Mouse (Mus musculus) midbrain, embryonic 10.5 days (tissue): Measurements from ENCODE around the gene Hectd3. TPM values are rescaled to one million over a fixed set of nuclear protein-coding genes. Genes with fewer than 3 reads are reported as not detected.

Source experiments
- DNase-seq: peaks from one replicate; pipeline ENCODE4 v3.0.0-alpha.2; 2017; ENCODE audit warnings: low spot score
- H3K27ac ChIP-seq: fragments of 300-500 bp; sonication (generic); replicated peaks from 2 replicates; pipeline ENCODE4 v1.5.1; 2016; ENCODE audit warnings: mild to moderate bottlenecking
- H3K27me3 ChIP-seq: fragments of 300-500 bp; sonication (generic); 2 replicates; pipeline ENCODE4 v1.6.1; 2016; ENCODE audit warnings: low read depth, mild to moderate bottlenecking; ENCODE audit not compliant: poor library complexity, severe bottlenecking
- H3K36me3 ChIP-seq: fragments of 300-500 bp; sonication (generic); 2 replicates; pipeline ENCODE4 v1.6.1; 2016; ENCODE audit warnings: mild to moderate bottlenecking, moderate library complexity
- H3K4me1 ChIP-seq: fragments of 300-500 bp; sonication (generic); 2 replicates; pipeline ENCODE4 v1.6.1; 2016
- H3K4me3 ChIP-seq: fragments of 300-500 bp; sonication (generic); 2 replicates; pipeline ENCODE4 v1.5.1; 2016; ENCODE audit warnings: mild to moderate bottlenecking, moderate library complexity
- H3K9me3 ChIP-seq: fragments of 300-500 bp; sonication (generic); replicated peaks from 2 replicates; pipeline ENCODE4 v1.6.1; 2016; ENCODE audit warnings: mild to moderate bottlenecking
- WGBS: fragments of 180-500 bp; shearing (Covaris S2); methylation state at CpG from one replicate; pipeline ENCODE4 v1.1.7; 2016; 5-methylcytosine and 5-hydroxymethylcytosine counted together
- polyA plus RNA-seq: library from polyadenylated mRNA; unstranded; fragments of >200 nt; fragmentation: Nextera tagmentation; extraction: Ambion mirVana; gene quantifications from 2 replicates; pipeline ENCODE4 v1.2.1, GENCODE M21; 2016

Hectd3 gene
- polyA plus RNA-seq, 1 experiment from 2014 or later = 9.7 TPM

DNA sequence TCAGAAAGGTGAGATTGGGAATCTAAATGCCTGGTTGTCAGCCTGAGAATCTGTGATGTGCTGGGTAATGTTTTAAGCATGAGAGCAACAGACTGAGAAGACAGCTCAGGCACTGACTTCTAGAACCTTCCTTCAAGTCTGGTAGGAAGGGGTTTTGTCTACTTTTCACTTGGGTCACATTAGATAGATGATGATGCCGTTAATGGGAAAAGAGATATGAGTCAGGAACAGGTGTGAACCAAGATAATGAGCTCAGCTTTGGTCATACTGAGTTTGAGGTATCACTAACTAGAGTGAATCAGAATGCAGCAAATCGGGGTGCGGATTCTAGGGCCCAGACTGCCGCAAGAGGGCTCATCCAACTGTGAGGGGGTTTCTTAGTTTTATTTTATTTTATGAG lies 28.4 kb downstream of the Hectd3 start:
- no peak for DNase-seq
- Histone ChIP-seq H3K4me3 (no peak overlapping the region), H3K4me1 (peaks cover 14% of the 10 kb centered on the region), H3K27ac (no peak overlapping the region), H3K9me3 (no peaks in the 10 kb centered on the region), H3K36me3 (peaks cover 40% of the 10 kb centered on the region), H3K27me3 (no peaks in the 10 kb centered on the region)
- 96% methylated on average over 4 of the region's 4 CpGs for WGBS

DNA sequence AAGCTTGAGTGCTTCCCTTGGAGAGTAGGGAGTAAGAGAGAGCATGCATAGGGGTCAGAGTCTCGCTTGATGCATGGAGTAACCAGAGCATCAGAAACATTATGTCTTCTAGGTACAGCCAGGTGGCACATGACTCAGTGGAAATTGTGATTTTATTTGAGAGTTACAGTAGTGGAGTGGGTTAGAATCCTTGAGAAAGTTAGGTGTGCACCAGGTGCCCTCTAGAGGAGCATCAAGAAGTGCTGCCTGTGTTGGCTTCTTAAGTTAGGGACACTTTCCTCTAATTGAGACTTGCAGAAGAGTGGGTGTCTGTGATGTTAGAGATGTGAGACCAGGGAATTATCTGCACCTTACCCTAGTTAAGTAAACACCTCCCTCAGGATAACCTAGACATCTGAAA lies 36.0 kb downstream of the Hectd3 start:
- Histone ChIP-seq H3K27me3 (no peaks in the 10 kb centered on the region), H3K27ac (no peak overlapping the region), H3K9me3 (no peaks in the 10 kb centered on the region), H3K4me3 (no peak overlapping the region), H3K36me3 (peaks cover 53% of the 10 kb centered on the region), H3K4me1 (no peaks in the 10 kb centered on the region)
- no peak for DNase-seq
- WGBS = 97% methylated on average over 1 of the region's 1 CpGs

DNA sequence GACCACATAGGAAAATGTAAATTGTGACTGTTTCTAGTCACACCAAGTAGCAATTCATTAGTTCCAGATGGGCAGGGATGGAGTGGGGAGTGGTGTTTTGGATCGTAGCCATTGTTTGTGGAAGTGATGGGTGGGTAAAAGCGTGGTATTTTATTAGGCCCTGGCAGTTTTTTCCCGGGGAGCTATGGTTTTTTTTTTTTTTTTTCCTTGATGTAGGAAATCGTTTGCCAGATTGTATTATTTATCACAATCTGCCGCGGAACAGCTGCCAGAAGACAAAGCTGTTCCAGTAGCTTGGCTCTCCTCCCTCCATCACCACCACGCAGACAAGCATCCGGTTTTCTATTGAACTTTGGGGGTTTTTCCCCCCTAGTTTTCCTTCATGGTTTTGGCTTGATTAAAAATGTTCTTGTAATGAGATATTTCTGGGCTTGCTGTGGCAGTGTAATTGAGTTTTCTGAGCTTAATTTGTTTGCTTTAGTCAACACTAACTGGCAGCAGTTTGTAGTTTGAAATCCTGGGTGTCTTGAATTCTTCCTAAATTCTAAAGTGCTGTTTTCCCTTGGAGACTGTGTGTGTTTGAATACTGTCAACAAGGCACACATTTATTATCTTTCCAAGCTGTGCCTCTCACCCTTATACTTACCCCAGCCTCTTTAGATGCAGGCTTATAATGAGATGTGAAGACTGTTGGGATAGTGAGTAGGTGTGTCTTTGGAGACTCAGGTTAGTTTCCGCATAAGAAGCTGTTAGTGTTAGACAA lies 45.0 kb downstream of the Hectd3 start:
- Histone ChIP-seq H3K9me3 (no peaks in the 10 kb centered on the region), H3K27me3 (no peaks in the 10 kb centered on the region), H3K4me1 (peaks cover 28% of the 10 kb centered on the region), H3K36me3 (peaks cover 19% of the 10 kb centered on the region), H3K27ac (peak overlapping the region; percentile 55), H3K4me3 (no peak overlapping the region)
- no peak for DNase-seq
- 75% methylated on average over 9 of the region's 9 CpGs for WGBS

DNA sequence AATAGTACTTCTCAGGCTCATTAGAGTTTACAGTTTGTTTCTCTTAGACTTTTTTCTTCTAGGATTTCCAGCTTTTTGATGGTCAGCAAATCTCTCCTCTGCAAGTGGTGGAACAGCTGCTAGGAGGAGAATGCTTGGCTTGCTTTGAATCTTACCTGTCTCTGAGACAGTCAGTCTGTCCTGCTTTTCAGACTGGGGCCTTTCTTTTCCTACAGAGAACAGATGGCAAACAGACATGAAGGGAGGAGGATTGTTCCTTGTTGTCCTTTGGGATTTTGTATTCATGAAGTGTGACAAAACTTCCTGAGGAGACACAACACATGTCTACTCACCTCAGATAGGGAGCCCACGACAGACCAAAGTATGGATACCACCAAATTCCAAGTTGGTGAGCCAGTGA lies 45.7 kb downstream of the Hectd3 start:
- DNase-seq = no peak
- Histone ChIP-seq H3K27ac (peak overlapping the region; percentile 53; the same call in 1 of the 2 replicates), H3K4me3 (no peak overlapping the region)

DNA sequence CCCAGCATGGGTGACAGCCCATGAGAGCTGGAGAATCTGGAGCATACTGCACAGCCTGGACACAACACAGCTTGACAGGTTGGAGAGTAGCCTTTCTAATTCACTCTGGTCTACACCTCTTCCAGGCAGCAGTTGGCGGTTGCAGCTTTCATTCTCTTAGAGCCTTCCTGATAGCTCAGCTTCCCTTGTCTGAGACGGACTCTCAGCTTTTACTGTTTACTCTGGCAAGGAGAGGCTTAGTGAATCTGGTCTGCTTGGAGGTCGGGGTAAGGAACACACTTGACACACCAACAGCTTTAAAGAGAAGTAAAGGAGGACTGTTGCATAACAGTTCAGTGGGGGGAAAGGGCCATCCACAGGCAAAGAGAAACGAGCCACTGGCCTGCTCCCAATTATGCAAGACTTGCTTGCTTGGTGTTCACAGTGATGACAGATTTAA lies 46.2 kb downstream of the Hectd3 start:
- no peak for DNase-seq
- WGBS = 60% methylated on average over 4 of the region's 4 CpGs
- Histone ChIP-seq H3K27me3 (no peaks in the 10 kb centered on the region), H3K4me1 (peaks cover 28% of the 10 kb centered on the region), H3K27ac (peak overlapping the region; percentile 46; the same call in 1 of the 2 replicates), H3K4me3 (no peak overlapping the region), H3K9me3 (no peaks in the 10 kb centered on the region), H3K36me3 (peaks cover 26% of the 10 kb centered on the region; the same call in 1 of the 2 replicates)

More for the DNA sequence above, 45.7 kb downstream of the Hectd3 start:
- 71% methylated on average over 1 of the region's 1 CpGs for WGBS
- Histone ChIP-seq H3K27me3 (no peaks in the 10 kb centered on the region), H3K9me3 (no peaks in the 10 kb centered on the region), H3K36me3 (peaks cover 21% of the 10 kb centered on the region; the same call in 1 of the 2 replicates), H3K4me1 (peaks cover 28% of the 10 kb centered on the region)

DNA sequence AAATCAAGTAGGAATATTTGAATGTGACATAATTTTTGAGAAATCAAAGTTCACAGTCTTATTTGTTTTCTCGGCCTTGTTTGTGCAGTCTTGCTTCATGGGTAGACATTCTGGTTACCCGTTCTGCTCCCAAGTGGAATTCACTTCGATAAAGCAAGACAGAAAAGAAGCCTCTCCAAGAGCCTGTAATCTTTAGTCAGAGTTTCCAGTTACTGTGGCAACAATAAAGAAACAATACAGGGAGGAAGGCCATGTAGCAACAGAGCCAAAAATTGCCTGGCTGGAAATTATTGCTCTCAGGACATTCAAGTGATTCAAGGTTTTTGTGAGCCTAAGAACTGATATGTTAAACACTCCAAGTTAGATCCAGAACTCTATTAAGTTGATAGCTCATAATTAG lies 53.7 kb downstream of the Hectd3 start:
- Histone ChIP-seq H3K4me1 (0 out of 2 replicates have a peak, but pooled peaks cover under 1% of the 10 kb centered on the region), H3K27ac (no peak overlapping the region), H3K36me3 (peaks cover 64% of the 10 kb centered on the region), H3K4me3 (no peak overlapping the region), H3K27me3 (no peaks in the 10 kb centered on the region), H3K9me3 (no peaks in the 10 kb centered on the region)
- DNase-seq = no peak
- WGBS = 92% methylated on average over 3 of the region's 3 CpGs

DNA sequence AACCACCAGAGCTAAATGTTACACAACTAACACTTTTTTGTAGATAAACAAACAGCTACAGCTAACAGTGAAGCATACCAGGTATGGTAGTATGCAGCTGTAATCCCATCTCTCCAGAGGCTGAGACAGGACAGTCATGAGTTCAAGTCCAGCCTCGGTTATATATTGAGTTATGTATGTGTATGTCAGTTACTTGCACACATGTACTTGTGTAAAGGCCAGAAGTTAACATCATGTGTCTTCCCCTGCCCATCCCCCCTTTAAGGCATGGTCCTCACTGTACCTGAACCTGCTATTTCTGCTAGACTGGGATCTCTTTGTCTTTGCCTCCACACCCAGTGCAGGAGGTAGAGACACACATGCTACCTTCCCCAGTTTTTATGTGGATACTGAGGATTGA lies 54.4 kb downstream of the Hectd3 start:
- Histone ChIP-seq H3K27ac (no peak overlapping the region), H3K27me3 (no peaks in the 10 kb centered on the region), H3K36me3 (peaks cover 67% of the 10 kb centered on the region), H3K4me1 (0 out of 2 replicates have a peak, but pooled peaks cover 3% of the 10 kb centered on the region), H3K4me3 (no peak overlapping the region), H3K9me3 (no peaks in the 10 kb centered on the region)
- 87% methylated on average over 1 of the region's 1 CpGs for WGBS
- no peak for DNase-seq

DNA sequence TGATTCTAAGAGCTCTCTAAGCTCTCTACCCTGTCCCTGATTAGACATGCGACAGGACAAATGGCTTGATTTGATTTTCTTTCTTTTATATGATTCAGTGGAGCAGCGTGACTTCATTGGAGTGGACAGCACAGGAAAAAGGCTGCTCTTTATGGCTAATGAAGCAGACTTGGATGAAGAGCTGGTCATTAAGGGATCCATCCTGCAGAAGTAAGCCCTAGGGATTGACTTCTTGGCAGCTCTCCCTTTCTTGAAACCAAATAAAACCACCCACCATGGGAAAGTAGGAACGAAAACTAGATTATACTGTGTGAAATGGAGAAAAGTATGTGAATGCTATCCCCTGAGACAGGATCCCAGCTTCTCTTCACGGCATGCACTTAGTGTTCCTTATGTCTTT lies 57.5 kb downstream of the Hectd3 start:
- peaks cover 26% of the 10 kb centered on the region for H3K27me3 ChIP-seq
- no peak for DNase-seq
- H3K4me3 ChIP-seq = no peak overlapping the region
- WGBS = 85% methylated on average over 4 of the region's 4 CpGs
- H3K9me3 ChIP-seq = no peaks in the 10 kb centered on the region
- H3K27ac ChIP-seq = no peak overlapping the region
- peaks cover 47% of the 10 kb centered on the region for H3K36me3 ChIP-seq
- H3K4me1 ChIP-seq = 0 out of 2 replicates have a peak, but pooled peaks cover 6% of the 10 kb centered on the region

DNA sequence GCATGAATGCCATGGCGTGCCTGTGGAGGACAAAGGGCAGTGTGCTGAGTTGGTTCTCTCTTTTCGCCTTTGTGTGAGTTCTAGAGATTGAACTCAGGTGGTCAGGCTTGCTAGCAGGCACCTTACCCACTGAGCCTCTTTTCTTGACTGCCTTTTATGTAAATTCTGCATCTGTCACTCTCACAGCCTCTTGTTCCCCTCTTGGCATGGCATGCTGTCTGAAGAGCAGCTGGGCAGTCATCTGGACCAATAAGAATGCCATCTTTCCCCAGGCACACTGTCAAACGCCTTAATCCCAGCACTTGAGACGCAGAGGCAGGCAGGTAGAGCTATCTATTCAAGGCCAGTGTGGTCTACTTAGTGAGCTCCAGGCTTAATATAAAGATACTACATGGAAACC lies 58.8 kb downstream of the Hectd3 start:
- 88% methylated on average over 4 of the region's 4 CpGs for WGBS
- peaks cover 42% of the 10 kb centered on the region for H3K36me3 ChIP-seq
- no peak for DNase-seq
- H3K27ac ChIP-seq = no peak overlapping the region
- H3K4me1 ChIP-seq = 0 out of 2 replicates have a peak, but pooled peaks cover 6% of the 10 kb centered on the region
- H3K9me3 ChIP-seq = no peaks in the 10 kb centered on the region
- no peak overlapping the region for H3K4me3 ChIP-seq
- peaks cover 39% of the 10 kb centered on the region for H3K27me3 ChIP-seq

Other genes starting within 250 kb of the Hectd3 start
- gene Toe1, start 187.7 kb upstream of the Hectd3 start, polyA plus RNA-seq = 38.8 and 40.9 TPM in 2 replicates
- gene Mutyh, start 187.6 kb upstream of the Hectd3 start, polyA plus RNA-seq = 27.1 and 27.3 TPM in 2 replicates
- 1.0 and 1.2 TPM in 2 replicates for gene Hpdl, start 173.6 kb upstream of the Hectd3 start, polyA plus RNA-seq
- gene Zswim5, start 117.9 kb upstream of the Hectd3 start, polyA plus RNA-seq = 5.7 and 7.4 TPM in 2 replicates
- 97.8 and 101 TPM in 2 replicates for gene Urod, start 904 bp upstream of the Hectd3 start, polyA plus RNA-seq
- gene Eif2b3, start 24.1 kb downstream of the Hectd3 start, polyA plus RNA-seq = 48.4 and 56.4 TPM in 2 replicates
- gene Ptch2, start 100.8 kb downstream of the Hectd3 start, polyA plus RNA-seq = 12.8 and 15.7 TPM in 2 replicates
- gene Btbd19, start 130.4 kb downstream of the Hectd3 start, polyA plus RNA-seq = 4.4 and 5.4 TPM in 2 replicates
- gene Tctex1d4, start 131.5 kb downstream of the Hectd3 start, polyA plus RNA-seq = 0.14 TPM in 1 of 2 replicates, not detected in the other
- 36.8 and 41.3 TPM in 2 replicates for gene Plk3, start 138.6 kb downstream of the Hectd3 start, polyA plus RNA-seq
- 691 and 830 TPM in 2 replicates for gene Rps8, start 160.9 kb downstream of the Hectd3 start, polyA plus RNA-seq
- gene Kif2c, start 187.3 kb downstream of the Hectd3 start, polyA plus RNA-seq = 107 and 113 TPM in 2 replicates